Mouse (Mus musculus): ENCODE results near the gene Gne.
"Not testable (repeated sequence)": the region's sequence is repeated elsewhere in the genome, so short reads cannot be mapped to it uniquely, and the experiment has no call there.

Gene Gne

GRCm38 (mm10) chr4:44072146-44072872 is 11.7 kb downstream of the Gne start:
- peak; percentile 90 for DNase-seq (ENCODE audit: low spot score)

GRCm38 (mm10) chr4:44071741-44072145 is 12.2 kb downstream of the Gne start:
- no peak for DNase-seq (ENCODE audit: low spot score)

GRCm38 (mm10) chr4:44070641-44071040 is 13.3 kb downstream of the Gne start:
- DNase-seq (ENCODE audit: low spot score) = no peak

DNA sequence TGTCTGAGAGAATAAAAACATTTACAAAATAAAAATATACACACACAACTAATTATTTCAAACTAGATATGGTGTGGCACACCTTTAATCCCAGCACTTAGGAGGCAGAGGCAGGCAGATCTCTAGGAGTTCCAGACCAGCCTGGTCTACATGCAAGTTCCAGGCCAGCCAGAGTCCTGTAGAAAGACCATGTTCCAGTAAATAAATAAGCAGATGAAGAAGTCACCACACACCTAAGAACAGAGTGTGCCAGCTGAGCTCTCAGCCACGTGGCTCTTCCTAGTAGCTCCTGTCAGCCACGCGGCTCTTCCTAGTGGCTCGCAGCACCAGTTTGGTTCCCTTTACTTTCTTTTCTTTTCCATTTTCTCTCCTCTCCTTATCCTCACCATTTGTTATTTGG is 14.6 kb downstream of the Gne start:
- no peak for DNase-seq (ENCODE audit: low spot score)

GRCm38 (mm10) chr4:44068736-44069135 is 15.2 kb downstream of the Gne start:
- no peak for DNase-seq (ENCODE audit: low spot score)

DNA sequence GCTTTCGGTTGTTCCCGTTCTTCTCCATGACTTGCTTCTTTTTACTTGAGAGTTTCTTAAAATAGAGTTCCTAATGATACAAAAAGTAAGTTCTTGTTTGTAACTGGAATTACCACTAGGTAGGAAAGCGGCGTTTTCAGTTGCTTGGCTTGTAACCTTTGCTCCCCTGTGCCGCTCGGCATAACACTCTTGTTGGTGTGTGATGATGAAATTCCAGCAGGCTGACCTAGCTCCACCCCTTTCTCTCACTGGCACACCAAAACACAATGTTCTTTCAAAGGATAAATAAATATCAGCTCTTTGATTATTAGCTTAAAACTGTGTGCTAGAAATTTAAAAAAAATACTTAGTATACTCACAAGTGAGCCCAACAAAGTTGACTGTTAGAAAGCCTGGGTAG is 17.1 kb downstream of the Gne start:
- DNase-seq (ENCODE audit: low spot score) = no peak

DNA sequence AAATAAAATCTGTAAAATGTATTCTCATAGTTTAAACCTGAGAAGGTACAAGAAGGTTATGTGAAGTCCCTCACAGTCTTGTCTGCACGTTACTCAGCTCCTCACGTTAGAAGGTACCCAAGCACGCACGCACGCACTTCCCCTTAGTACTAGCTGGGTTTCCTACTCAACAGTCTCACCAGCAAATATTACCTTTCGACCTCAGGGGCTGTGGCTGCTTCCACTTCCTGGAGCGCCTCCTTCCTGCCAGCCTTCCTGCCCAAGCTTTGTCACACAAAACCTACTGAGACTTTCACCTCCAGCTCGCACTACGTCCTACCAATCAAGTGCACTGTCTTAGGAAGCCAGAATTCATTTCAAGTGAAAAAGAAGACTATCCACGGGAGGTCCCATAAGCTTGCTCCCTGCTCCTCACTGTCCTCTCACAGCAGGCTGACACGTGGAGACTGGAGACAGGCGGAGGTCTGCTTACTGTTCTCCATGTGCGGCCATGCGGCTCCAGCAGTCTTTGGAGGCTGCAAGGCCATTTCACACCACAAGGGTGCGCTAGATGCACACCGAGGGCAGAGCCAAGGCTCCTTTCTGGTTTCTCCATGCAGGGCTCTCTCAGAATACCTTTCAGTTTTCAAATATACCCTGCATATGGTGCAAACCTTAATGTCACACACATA is 18.5 kb downstream of the Gne start:
- peak; percentile 93 for DNase-seq (ENCODE audit: low spot score)

GRCm38 (mm10) chr4:44062816-44063215 is 21.2 kb downstream of the Gne start:
- DNase-seq (ENCODE audit: low spot score) = no peak

DNA sequence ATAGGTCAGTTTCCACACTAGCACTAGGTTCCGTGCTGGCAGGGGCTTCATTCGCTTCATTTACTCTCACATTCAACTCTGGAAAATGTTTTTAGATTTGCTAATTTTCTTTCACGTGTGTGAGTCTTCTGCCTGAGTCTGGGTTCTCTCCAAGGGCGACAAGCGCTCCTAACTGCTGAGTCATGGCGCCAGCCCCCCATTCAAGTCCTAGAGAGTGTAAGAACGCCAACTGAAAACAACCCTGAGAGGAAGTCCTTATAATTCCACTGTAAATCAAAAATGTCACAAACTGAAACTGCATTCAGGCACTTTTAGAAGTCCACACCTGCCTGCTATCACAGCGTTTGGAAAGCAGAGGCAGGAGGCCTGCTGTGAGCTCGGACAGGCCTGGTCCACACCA is 21.9 kb downstream of the Gne start:
- no peak for DNase-seq (ENCODE audit: low spot score)

DNA sequence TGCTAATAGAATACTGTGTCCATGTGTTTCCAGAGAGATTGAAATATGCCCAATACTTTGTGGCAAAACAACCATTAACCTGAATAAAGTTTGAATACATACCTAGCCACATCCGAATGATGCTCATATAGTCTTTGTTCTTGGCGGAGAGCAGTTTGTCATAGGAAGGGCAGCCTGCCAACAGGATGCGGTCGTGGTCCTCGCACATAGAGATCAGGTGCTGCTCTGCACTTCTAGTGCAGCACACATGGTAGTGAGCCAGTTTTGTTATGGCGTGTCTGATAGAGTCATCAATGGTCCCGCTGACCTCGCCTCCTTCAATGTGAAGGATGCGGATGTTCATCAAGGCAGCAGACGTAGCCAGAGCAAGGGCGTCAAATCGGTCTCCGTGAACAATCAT is 24.3 kb downstream of the Gne start:
- no peak for DNase-seq (ENCODE audit: low spot score)

GRCm38 (mm10) chr4:44049812-44050211 is 34.2 kb downstream of the Gne start:
- DNase-seq (ENCODE audit: low spot score) = no peak

DNA sequence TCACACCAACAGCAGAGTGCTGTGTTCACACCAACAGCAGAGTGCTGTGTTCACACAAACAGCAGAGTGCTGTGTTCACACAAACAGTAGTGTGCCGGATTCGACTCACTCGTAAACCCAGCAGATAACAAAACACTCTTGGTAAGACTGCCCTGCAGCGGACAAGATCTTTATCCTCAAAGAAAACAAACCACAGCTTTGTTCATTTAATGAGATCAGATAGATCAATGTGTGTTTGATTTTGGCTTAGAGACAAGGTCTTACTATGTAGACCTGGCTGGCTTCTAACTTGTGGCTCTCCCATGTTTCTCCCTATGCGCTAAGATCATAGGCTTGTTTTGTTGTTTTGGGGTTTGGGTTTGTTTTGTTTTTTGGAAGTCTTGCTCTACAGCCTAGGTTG is 37.9 kb downstream of the Gne start:
- no peak for DNase-seq (ENCODE audit: low spot score)

- DNase-seq (ENCODE audit: low spot score) = no peak
These were observed 39.2 kb downstream of the Gne start for GRCm38 (mm10) chr4:44044685-44045356.

DNA sequence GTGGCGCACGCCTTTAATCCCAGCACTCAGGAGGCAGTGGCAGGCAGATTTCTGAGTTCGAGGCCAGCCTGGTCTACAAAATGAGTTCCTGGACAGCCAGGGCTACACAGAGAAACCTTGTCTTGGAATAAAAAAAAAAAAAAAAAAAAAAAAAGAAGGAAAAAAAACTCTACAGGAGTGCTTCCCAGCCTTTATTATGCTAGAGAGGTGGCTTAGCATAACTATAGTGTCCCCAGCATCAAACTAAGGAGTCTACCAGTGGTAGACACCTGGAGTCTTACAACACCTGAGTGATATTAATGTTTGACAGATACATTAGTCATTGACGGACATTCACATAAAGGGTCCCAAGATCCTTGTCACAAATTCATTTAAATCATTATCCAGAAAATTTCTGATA is 40.8 kb downstream of the Gne start:
- DNase-seq (ENCODE audit: low spot score) = not testable (repeated sequence)

DNA sequence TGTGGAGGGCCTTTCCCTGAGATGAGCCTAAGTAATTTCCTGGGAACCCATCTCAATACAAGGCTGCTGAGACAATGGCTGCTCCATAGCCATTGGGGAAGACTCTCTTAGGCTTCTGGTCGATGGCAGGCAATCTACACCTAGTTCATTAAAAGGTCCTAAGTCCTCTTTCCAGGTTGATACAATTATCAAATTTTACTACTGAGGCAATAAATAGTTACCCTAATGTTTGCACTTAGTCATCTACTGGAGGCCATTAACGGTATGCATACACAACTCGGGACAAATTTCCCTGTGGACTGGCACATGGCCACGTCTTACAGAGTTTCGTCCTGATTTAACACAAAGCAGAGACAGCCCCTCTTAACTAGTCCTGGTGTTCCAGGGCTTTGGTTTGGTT is 41.5 kb downstream of the Gne start:
- no peak for DNase-seq (ENCODE audit: low spot score)

GRCm38 (mm10) chr4:44040802-44041201 is 43.2 kb downstream of the Gne start:
- DNase-seq (ENCODE audit: low spot score) = no peak

GRCm38 (mm10) chr4:44036455-44036854 is 47.5 kb downstream of the Gne start:
- DNase-seq (ENCODE audit: low spot score) = no peak

DNA sequence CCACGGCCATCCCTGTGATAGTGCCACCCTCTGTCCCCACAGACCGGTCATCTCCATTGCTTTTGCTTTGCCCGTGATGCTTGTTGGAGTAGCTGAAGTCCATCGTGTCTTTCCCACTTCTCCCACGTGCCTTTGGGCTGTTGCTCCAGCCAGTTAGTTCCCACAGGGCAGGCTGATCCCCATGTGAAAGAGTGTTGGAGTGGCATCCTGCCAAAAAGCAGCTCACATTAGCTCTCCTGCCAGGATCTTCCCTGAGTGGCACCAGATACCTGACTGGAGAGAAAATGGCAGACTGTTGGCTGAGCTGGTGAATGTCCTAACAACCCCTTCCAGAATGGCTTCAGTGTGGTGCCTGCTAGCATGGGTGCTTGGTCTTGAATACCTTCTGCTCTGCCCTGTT is 52.5 kb downstream of the Gne start:
- no peak for DNase-seq (ENCODE audit: low spot score)

DNA sequence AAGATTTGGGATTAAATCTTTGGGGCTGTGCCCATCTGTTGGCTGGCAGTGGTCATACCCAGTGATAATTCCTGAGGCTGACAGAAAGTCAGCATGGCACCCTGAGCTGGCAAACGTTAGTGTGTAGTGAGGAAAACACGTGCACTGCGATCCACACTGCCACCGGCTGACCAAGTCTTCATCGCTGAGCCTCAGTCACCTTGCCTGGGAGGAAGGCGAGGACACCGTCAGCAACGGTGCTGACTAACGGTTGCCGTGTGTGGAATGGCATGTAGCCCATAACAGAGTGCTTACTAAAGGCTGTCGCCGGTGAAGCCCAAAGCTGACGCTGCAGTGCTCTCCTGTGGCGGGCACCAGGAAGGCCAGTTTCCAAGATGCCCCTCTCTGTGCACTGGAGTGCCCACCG is 54.3 kb downstream of the Gne start:
- DNase-seq (ENCODE audit: low spot score) = no peak

DNA sequence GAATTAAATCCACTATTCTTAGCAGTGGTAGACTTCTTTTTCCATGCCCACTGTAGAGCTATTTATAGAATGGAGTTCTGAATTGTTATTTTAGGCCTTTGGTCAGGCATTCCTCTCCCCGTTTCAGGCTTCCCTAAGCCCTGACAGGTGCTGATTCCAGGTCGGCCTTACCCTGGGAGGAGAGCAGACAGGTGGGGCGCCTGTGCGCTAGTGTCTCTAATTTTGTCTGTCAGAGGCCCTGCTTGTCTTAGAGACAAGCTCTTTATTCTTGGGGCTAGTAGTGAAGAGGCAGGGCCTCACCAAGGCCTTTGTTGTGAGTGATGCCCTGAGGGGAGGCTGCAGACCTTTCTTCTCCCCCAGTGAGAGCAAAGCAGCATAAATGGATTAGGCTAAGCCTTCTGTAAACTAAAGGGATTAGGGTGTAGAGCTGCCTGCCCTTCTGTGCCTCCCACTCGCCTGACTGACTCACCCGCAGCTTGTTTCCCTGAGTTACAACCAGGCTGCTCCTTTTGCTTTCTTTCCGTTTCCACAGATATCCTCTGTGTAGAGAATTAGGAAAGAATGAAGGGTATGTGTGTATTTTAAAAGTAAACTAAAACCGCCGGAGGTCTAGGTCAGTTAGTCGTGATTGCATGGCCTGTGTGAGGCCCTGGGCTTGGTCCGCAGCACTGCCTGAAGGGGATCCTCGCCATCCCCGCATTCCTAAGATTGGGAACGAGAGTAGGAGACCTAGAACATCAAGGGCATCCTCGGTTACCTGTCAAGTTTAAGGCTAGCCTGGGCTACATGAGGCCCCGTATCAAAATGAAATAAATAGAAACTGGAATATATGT is 55.5 kb downstream of the Gne start:
- DNase-seq (ENCODE audit: low spot score) = no peak

DNA sequence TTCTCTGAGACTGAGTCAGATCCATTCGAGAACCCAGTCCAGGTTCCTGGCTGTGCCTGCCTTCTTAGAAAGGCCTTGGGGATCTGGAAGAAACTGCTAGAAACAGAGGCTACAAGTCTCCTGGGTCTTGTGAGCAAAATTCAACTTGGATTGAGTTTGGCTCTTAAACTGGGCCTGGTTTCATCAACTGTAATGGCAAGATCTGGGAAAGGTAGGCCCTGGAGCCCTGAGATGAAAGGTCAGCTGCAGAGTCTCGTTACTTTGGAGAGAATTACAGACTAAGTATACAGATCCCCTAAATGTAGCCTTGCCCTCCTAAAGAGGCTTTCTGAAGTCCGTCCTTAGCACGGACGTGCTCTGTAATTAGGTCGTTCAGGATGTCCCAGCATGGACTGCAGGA is 58.4 kb downstream of the Gne start:
- DNase-seq (ENCODE audit: low spot score) = no peak

GRCm38 (mm10) chr4:44024241-44024640 is 59.7 kb downstream of the Gne start:
- no peak for DNase-seq (ENCODE audit: low spot score)

Measured in testis, postnatal 10 days (tissue).